Mouse (Mus musculus): ENCODE results near the gene Rnasek.

Gene Rnasek

DNA sequence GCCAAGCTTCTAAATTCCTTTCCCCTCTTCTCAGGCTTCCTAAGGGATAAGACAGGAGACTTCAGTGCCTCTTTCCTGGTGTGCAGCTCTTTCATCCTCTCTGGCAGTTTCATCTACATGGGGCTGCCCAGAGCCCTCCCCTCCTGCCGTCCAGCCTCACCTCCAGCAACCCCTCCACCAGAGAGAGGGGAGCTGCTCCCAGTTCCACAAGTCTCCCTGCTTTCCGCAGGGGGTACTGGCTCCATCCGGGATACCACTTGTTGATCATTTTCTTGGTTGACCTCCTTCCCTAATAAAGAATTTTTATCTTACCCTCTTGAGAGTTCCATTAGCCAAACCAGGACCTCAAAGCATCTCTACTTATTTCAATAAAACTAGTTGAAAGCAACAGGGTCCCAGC, 23.5 kb downstream of the Rnasek start:
- no peak for DNase-seq (ENCODE audit: low read depth)

DNA sequence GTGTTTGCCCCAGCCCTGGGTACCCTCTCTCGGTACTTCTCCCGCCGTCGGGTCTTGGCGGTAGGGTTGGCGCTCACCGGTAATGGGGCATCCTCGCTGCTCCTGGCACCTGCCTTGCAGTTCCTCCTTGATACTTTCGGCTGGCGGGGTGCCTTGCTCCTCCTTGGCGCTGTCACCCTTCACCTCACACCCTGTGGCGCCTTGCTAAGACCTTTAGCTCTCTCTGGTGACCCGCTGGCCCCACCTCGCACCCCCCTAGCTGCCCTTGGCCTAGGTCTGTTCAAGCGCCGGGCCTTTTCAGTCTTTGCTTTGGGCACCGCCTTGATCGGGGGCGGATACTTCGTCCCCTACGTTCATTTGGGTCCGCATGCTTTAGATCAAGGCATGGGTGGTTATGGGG, 24.3 kb downstream of the Rnasek start:
- no peak for DNase-seq (ENCODE audit: low read depth)

DNA sequence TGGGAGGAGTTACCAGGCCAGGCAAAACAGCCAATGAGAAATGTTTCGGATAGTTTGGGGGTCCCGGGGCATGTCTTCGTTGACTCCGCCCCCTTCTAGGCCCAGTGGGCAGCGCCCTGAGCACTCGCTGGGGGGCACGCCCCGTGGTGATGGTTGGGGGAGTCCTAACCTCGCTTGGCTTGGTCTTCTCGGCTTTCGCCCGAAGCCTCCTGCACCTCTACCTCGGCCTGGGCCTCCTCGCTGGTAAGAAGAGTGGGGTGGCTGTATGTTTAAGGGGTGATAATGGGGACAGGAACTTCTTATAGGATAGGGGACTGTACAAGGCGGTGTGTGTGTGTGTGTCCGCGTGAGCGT, 24.8 kb downstream of the Rnasek start:
- DNase-seq (ENCODE audit: low read depth), result no peak

DNA sequence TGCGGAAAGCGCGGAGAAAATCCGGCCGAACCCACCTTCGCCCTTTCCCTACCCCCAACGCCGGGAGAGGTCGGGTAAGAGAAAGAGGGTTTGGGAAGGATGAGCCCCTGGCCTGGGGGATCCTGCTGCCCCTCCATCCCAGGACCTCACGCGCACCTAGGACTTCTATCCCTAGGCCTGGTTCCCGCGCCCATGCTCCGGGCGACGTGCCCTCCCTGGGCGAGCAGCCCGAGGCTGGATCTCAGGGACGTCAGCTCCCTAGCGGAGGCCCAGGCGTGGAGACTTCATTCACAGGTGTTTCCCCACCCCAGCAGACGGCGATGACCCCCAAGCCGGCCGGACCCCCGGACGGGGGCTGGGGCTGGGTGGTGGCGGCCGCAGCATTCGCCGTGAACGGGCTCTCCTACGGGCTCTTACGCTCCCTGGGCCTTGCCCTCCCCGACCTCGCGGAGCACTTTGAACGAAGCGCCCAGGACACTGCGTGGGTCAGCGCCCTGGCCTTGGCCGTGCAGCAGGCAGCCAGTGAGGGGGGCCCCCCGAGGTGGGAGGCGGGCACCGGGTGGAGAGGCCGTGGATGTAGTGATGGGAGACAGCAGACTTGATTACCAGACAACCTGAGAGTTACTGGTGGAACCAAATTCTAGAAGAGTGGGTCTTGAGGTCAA, 25.3 kb downstream of the Rnasek start:
- no peak for DNase-seq (ENCODE audit: low read depth)

DNA sequence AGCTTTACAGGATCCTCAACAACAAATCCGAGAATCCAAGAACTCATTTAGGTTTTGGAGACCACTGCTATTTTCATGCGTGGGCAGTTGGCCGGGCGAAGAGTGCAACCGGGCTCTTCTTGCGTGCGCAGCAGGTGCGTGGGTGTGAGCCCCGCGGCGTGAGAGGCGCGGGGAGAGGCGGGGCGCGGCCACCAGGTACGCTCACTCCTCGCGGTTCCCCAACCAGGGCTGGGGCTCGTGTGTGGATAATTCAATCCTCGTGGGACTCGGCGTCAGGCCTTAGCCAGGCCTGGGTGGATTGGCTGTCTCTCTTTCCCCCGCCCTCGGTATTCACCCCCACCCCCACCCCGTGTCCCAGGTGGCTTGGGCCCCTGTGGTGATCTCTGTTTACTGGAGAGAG, 25.9 kb downstream of the Rnasek start:
- no peak for DNase-seq (ENCODE audit: low read depth)

DNA sequence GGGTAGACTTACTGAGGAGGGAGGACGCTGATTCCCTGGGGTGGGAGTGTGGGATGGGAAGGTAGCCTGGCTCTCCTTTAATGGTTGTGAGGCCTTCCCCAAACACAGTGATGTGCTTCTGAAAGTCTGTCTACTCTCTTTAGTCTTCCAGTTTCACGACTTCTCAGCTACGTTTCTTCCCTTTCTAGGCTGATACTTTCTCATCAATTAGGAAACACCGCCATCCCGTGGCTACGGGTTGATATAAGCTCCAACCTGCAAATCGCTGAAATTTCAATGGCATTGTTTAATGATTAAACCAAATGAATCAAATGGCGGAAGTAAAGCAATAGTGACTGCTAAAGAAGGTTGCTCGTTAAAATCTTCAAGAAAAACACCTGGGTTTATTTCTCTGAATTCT, 26.7 kb downstream of the Rnasek start:
- DNase-seq (ENCODE audit: low read depth), result no peak

DNA sequence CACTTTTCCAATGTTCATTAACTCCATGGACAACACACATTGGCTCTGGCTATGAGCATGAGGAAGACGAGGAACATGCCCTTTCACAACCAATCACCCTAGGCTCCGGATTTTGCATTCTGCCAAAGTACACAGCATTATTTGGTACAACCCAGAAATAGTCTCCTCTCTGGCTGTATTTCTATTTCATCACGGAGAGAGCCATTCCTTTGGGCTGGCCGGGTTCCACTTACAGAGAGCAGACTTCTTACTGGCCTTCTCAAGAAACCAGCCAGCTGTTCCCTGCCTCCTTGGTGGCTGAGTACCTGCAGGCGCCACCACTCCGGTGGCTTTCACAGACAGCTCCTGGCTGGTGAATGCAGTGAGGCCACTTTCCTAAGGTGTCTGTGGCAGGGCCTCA, 27.2 kb downstream of the Rnasek start, which contains the start of gene Slc16a11:
Gene Slc16a11, plus strand, starts transcription at position 330 of the 400 bp plus-strand sequence.
- no peak for DNase-seq (ENCODE audit: low read depth)

DNA sequence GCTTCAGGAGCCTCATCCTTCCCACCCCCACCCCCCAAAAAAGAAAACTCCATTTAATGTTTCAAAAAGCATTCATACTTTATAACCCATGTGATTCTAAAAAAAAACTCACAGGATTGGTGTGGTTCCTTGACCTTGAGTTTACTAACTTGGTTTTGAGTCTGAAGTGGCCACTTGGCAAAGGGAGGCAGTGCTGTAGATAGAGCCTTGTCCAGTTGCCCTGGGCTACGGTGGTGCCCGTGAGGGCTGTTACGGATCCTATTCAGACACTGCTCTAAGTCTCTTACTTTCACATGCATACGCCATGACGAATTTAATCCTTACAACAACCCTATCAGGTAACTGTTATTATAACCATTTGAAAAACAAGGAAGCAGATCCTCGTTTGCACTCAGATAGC, 27.7 kb downstream of the Rnasek start:
- no peak for DNase-seq (ENCODE audit: low read depth)

DNA sequence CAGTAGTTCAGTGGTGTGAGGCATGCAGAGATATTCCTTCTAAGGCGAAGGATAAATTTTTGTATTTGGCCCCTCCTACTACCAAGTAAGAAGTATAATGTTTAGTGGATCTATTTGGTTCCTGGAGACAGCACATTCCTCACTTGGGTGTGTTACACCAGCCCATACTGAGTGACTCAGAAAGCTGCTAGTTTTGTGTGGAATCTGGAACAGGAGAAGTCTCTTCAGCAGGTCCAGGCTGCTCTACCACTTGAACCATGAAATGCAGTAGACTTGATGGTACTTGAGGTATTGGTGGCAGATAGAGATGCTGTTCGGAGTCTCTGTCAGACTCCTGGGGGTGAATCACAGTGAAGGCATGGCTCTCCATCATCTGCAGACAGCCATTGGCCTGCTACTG, 29.0 kb downstream of the Rnasek start:
- no peak for DNase-seq (ENCODE audit: low read depth)

DNA sequence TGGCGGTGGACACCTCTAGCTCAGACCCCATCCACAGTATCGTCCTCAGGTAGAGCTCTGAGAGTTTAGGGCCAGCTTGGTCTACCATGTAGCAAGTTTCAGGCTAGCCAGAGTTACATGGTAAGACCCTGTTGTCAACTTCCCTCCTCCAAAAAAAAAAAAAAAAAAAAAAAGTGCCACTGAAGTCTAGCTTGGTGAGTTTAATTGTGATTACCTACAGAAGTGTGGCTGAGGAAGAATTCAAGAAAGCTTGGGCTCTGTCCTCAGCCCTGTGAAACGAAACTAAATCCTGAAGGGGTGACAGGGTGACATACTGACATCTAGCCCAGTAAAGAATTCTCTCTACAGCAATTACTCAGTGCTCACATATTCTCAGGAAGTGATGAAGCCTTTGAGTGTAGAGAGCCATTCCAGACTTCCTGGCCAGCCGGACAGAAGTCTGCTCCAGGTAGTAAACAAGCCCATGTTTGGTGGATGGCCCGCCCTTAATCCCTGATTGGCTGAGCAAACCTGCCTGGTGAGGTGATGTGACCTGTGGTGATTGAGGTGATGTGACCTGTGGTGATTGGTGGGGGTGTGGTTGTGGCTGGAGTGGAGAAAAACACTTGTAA, 30.8 kb downstream of the Rnasek start:
- DNase-seq (ENCODE audit: low read depth), result no peak

DNA sequence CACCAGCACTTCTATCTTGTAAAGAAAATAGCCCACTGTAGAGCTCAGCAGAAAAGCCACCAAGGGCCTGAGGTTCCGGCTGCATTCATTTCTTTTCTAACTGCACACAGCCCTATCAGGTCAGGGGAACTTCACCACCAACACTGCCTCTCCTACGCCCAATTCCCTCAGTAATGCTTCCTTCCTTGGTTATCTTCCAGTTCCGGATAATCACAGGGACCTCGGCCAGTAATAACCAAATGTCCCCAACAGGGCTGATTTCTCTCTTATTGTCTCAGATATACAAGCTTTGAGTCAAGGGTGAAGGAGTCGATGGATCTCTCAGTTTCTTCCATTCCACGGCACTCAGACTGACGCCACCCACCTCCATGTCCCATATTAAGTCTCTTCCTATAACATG, 32.4 kb downstream of the Rnasek start:
- no peak for DNase-seq (ENCODE audit: low read depth)

DNA sequence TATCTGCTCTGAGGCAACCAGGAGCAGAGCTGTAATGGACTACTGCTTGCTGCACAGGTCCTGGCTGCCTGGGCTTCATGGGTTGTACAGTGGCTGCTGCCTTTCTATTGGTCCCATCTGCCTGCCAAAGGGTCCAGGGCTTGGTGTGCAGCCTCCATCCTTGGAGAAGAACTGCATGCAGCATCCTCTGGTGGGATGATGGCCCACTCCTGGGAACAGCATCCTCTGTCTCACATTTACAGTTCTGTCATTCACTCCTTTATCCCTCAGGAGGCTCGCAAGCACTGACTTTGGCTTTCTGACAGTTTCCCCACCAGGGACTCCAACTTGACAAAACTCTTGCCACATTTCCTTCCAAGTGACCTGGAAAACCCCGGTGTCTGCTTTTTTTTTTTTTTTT, 32.8 kb downstream of the Rnasek start:
- no peak for DNase-seq (ENCODE audit: low read depth)

DNA sequence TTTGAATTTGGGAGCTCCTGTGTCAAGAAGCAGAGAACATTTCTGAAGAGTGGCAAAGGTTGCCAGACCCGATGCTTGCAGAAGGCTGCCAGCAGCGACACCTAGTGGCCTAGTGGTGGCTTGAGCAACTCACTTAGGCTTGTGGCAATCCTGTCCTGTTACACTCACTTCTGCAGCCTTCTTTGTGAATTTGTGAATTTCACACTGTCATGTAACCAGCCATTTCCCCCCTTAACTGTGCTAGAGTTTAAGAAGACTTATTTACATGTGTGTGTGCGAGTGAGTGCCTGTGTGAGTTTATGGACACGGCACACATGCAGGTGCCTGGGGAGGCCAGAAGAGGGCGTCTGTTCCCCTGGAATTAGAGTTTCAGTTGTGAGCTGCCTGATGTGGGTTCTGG, 38.0 kb downstream of the Rnasek start:
- DNase-seq (ENCODE audit: low read depth), result peak; percentile 63

DNA sequence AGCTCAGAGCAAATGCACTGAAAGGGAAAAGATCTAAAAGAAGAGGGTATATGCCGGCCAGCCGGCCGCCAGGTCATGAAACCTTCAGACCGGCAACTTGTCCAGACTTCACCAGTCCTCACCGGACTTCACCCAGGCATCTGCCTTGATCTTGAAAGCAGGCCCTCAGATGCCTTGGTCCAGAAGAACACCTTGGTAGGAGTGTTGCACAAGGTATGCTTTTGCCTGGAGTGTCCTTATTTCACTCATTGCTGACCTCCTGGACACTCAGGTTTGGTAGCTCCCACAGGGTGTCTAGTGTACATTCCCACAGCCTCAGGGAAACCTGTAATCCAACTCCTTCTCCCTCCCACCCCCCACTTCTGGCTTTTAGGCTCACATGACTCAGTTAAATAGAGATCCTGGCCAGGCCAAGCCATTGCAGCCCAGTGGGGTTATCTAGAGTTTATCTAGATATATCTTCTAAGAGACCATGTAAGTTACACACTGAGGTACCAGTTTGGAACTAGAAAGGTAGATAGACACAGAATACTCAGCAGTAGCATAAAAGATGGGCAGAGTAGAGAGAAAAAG, 39.5 kb downstream of the Rnasek start:
- DNase-seq (ENCODE audit: low read depth), result no peak

DNA sequence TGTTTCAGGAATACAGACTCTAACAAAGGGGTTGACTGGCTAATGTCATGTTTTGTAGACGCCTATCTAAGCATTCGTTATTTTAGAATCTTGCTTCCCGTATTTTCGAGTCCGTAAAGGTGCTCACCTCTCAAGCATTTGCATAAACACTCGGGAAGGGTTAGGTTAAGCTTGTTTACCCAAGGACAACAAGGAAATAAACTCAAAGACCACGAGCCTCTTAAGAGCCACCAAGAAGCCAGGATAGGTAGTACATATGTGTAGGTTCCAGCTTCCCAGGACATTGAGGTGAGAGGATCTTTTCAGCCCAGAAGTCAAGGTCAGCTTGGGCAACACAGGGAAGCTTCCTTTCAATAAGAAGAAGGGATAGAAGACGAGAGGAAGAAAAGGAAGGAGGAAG, 40.5 kb downstream of the Rnasek start:
- no peak for DNase-seq (ENCODE audit: low read depth)

DNA sequence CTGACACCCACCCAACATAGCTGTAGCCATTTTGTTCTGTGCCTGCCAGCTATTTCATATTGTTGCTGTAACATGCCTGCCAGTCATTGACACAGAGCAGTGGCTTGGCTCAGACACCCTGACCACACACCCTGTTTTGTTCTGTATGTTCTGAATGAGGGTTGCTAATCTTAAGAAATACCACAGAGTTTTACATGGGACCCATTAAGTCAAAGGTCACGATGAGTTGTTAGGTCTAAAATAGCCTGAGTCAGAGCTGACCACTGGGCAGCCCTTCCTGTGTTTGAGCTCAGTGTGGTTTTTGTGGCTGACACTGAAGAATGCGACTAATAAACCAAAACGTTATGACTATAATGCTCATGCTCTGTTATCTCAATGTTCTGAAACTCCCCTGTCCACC, 41.3 kb downstream of the Rnasek start:
- DNase-seq (ENCODE audit: low read depth), result no peak

DNA sequence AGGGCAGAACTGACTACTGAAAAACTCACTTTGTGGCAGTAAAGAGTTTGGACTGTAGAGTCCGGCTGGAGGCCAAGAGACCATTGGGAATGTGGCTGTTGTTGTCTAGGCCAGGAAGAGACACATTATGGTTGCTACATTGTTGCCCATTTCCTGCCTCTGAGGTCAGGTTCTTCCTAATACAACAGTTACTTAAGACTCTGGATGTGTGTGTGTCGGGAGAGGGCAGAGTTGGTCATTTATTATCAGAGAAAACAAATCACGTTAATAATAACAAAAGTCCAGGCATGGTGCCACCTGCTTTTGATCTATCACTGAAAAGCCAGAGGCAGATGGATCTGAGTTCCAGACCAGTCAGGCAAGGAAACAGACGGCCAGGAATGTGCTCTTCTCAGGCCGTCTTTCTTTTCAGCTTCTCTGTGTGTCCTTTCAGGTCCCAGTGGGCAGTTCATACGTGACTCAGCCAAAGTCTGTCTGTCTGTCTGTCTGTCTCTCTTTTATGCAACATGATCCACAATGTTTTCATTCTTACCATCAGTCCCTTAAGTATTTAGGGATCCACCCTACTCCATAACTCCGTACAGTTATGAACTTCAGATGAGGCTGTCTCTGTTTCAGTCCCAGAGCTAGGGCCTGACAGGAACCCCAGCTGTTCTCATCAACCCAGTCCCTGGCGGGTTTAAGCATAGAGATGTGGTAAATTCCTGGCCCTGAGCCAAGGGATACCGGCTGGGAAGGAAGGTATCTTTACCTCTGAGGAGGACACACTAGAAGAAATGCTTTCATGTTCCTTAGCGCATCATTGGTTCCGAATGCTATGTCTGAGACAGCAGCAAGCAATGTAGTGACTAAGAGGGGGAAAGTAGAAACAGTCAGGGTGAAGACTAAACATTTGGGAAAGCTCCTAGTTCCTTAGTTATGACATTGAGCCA, 46.0 kb downstream of the Rnasek start:
- DNase-seq (ENCODE audit: low read depth), result no peak

DNA sequence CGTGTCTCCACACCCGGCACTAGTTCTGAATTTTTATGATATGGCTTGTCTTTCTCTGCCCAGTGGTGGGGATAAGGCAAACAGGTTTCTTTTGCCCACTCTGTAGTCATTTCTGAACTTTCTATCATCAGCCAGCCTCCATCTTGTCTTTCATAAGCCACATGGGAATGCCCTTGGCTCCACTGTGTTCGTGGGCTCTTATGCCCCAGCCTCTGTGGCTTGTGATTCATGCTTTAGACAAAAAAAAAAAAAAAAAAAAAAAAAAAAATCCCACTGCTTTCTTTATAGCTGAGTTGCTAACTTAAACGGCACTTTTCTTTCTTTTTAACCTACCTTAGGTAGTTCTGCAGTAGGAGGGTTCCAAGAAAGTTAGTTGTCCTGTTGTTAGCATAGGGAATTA, 47.5 kb downstream of the Rnasek start:
- no peak for DNase-seq (ENCODE audit: low read depth)

DNA sequence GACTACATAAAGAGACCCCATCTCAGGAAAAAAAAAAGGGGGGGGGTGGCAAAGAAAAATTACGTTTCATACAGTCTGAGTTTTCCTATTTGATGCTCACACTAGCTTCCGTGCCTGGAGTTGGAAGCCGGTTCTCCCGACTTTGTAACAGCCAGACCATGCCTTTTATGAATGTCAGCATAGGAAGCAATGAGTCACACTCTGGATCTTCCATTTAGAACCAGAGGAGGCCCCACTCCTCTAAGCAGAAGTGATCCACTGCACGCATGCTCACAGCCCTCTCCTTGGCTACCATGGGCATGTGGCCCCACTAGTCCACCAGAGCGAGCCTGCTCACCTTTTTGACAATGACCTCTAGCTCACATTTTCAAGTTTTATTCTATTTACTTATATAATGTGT, 48.5 kb downstream of the Rnasek start:
- DNase-seq (ENCODE audit: low read depth), result no peak

DNA sequence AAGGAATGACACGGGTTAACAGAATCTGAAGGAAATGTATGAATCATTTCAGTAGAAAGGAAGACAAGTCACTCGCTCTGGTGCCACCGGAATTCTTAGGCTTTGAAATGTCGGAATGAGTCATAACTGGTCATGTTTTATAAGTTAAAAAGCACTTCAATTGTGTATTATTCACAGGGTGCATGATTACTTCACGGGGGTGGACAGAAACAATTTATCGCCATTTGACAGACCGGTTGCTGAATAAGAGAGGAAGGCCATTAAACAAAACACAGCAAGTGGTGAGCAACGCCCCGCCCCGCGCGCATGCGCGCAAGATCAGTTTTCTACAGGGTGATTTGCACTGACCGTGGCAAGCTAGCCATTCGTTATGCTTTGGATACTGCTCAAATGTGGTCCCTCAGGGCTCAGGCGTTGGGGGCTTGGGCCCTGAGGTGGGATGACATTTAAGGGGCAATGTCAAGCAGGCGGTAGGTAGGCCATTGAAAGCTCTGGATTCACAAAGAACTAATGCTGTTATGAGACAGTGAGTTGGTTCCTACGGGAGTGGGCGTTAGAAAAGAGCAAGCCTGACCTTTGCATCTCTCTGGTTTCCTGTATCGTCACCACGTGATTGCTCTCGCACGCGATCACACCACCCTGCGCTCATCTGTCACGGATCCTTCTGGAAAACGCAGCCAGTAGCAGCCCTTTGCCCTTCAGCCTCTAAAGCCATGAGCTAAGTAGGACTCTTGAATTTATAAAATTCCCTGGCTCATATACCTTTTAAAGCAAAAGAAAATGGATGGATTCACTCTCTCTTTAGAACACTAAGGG, 50.1 kb downstream of the Rnasek start:
- DNase-seq (ENCODE audit: low read depth), result no peak

Data from c-Kit-positive CD71-positive TER-119-negative erythroid progenitor cells, embryonic 14.5 days (primary cell).